30 mouse cellular contexts compared by ENCODE assay signal in genomic region chr6:143665374-143665773, GRCm38 (mm10).
DNase-seq lines count a peak whose midpoint lies in the region; ATAC-seq lines count a peak whose summit lies in the region.
"Had no signal": no experiment of that assay in that cellular context is flagged by ENCODE, and none has a peak within 500 bp of the region (broad histone marks: within the 10 kb centered on the region; RNA-seq: fewer than 3 reads in every experiment).

No protein-coding gene starts in this region.

- H3K4me1 ChIP-seq in embryonic facial prominence, embryonic 15.5 days: no peaks in the 10 kb centered on the region
- H3K4me1 ChIP-seq: forebrain, embryonic 10.5 days; hindbrain, embryonic 10.5 days; neural tube, embryonic 13.5 days had no signal

- H3K36me3 ChIP-seq in embryonic facial prominence, embryonic 15.5 days: no peaks in the 10 kb centered on the region
- H3K36me3 ChIP-seq: forebrain, embryonic 10.5 days; G1E; heart, embryonic 12.5 days; hindbrain, embryonic 10.5 days; neural tube, embryonic 13.5 days had no signal

- intact Hi-C loops in left cerebral cortex, postnatal 4 days (cut with DNase I): no loop called here

- H3K4me2 ChIP-seq in embryonic facial prominence, embryonic 15.5 days (replicated peaks): no peak overlapping the region
- H3K4me2 ChIP-seq: heart, embryonic 12.5 days; neural tube, embryonic 13.5 days had no signal

- no peak for ATAC-seq in embryonic facial prominence, embryonic 15.5 days (ENCODE audit: insufficient number of reproducible peaks, low FRiP score, low TSS enrichment, low read depth)
- ATAC-seq in megakaryocyte, adult 5-6 weeks (ENCODE audit: poor library complexity, severe bottlenecking): no peak
- ATAC-seq: hindbrain, postnatal 0 days; intestine, embryonic 16.5 days; midbrain, embryonic 16.5 days; Patski had no signal

- peak; percentile 64 for DNase-seq in heart, adult 11 months
- no peak for DNase-seq in heart, adult 18-20 months
- DNase-seq in brain, adult 2 months (ENCODE audit: low read depth, low spot score): peak; percentile 55
- peak; percentile 16 to 21 for DNase-seq in layer of hippocampus, postnatal 36 days
- DNase-seq in left cerebral cortex, postnatal 4 days: no peak
- DNase-seq: B cell, adult 2 months; cerebellum, adult 8-10 months; cerebellum, postnatal 36 days; embryo, embryonic 11 days; gastrocnemius, postnatal 10 days; heart, postnatal 10 days; kidney, adult 9 months; kidney, postnatal 25 days; lung, postnatal 4 days; retina, postnatal 1 day; spleen, adult 18-20 months; thymus, postnatal 25 days had no signal

- H3K9ac ChIP-seq in embryonic facial prominence, embryonic 15.5 days: no peak overlapping the region
- H3K9ac ChIP-seq: heart, embryonic 12.5 days; neural tube, embryonic 13.5 days had no signal

- peak overlapping the region; percentile 59 for H3K27ac ChIP-seq in embryonic facial prominence, embryonic 15.5 days (replicated peaks)
- H3K27ac ChIP-seq: forebrain, embryonic 10.5 days; hindbrain, embryonic 10.5 days; hindbrain, postnatal 0 days; neural tube, embryonic 13.5 days had no signal

- H3K9me3 ChIP-seq in embryonic facial prominence, embryonic 15.5 days (replicated peaks): no peaks in the 10 kb centered on the region
- H3K9me3 ChIP-seq: forebrain, embryonic 10.5 days; hindbrain, embryonic 10.5 days; neural tube, embryonic 13.5 days had no signal

- 76% methylated on average over 12 of the region's 12 CpGs for WGBS in embryonic facial prominence, embryonic 15.5 days

- no peaks in the 10 kb centered on the region for H3K27me3 ChIP-seq in embryonic facial prominence, embryonic 15.5 days
- H3K27me3 ChIP-seq: CH12.LX; heart, embryonic 12.5 days; neural tube, embryonic 13.5 days; Patski had no signal

- no peak overlapping the region for H3K4me3 ChIP-seq in embryonic facial prominence, embryonic 15.5 days (replicated peaks)
- H3K4me3 ChIP-seq: forebrain, embryonic 10.5 days; heart, embryonic 12.5 days; hindbrain, embryonic 10.5 days; myocyte; neural tube, embryonic 13.5 days had no signal

Comparison
In these comparisons a context has a peak if more than half of its experiments do, and no peak if none do; other contexts are left out.
1. DNase-seq: peak in heart, adult 11 months (single experiment), brain, adult 2 months (single experiment) and layer of hippocampus, postnatal 36 days (2 of 2); none in heart, adult 18-20 months (0 of 2) and left cerebral cortex, postnatal 4 days (single experiment).